Mouse (Mus musculus) stomach, postnatal 0 days (tissue): Measurements from ENCODE around the gene Hdac4.

Source experiments
- CTCF ChIP-seq: IDR thresholded peaks from 2 replicates; pipeline ENCODE4 v1.5.1; 2016; ENCODE audit warnings: antibody characterized with exemption, low read depth, mild to moderate bottlenecking, moderate library complexity
- EP300 ChIP-seq: optimal IDR thresholded peaks from 2 replicates; pipeline ENCODE3; 2016; ENCODE audit warnings: antibody characterized with exemption

GRCm38 (mm10) chr1:91883115-91883514 is 312.4 kb downstream of the Hdac4 start:
- no peak for TF ChIP-seq CTCF
- TF ChIP-seq EP300: no peak
